Mouse (Mus musculus) stomach, embryonic 14.5 days (tissue): ENCODE results near the gene Gm13271. TPM values are rescaled to one million over a fixed set of nuclear protein-coding genes. Genes with fewer than 3 reads are reported as not detected.
"Not testable (repeated sequence)": the region's sequence is repeated elsewhere in the genome, so short reads cannot be mapped to it uniquely, and the experiment has no call there.

Experiments
- ATAC-seq: fragments of 200-750 bp; cut with Nextera tagmentation; 2 replicates; pipeline ENCODE4 v1.8.0; 2017; ENCODE audit warnings: low read depth, moderate TSS enrichment; ENCODE audit not compliant: insufficient number of reproducible peaks, insufficient read depth, low FRiP score
- H3K27ac ChIP-seq: fragments of 300-500 bp; sonication (generic); 2 replicates; pipeline ENCODE4 v1.5.1; 2014; ENCODE audit warnings: mild to moderate bottlenecking, low read length, moderate library complexity, mixed read lengths
- H3K27me3 ChIP-seq: fragments of 300-500 bp; sonication (generic); 2 replicates; pipeline ENCODE4 v1.6.1; 2014; ENCODE audit warnings: low read length, control low read depth, mixed read lengths; ENCODE audit not compliant: control insufficient read depth, insufficient read depth
- H3K36me3 ChIP-seq: fragments of 300-500 bp; sonication (generic); 2 replicates; pipeline ENCODE4 v1.6.1; 2014; ENCODE audit warnings: mild to moderate bottlenecking, control low read depth, low read length, moderate library complexity, mixed read lengths; ENCODE audit not compliant: control insufficient read depth, insufficient read depth
- H3K4me1 ChIP-seq: fragments of 300-500 bp; sonication (generic); 2 replicates; pipeline ENCODE4 v1.6.1; 2014; ENCODE audit warnings: low read length, control low read depth, mixed read lengths; ENCODE audit not compliant: control insufficient read depth, insufficient read depth
- H3K4me2 ChIP-seq: fragments of 300-500 bp; sonication (generic); replicated peaks from 2 replicates; pipeline ENCODE4 v1.6.1; 2014; ENCODE audit warnings: low read depth, low read length, control low read depth
- H3K4me3 ChIP-seq: fragments of 300-500 bp; sonication (generic); 2 replicates; pipeline ENCODE4 v1.5.1; 2014; ENCODE audit warnings: low read depth, low read length, control low read depth
- H3K9ac ChIP-seq: fragments of 300-500 bp; sonication (generic); replicated peaks from 2 replicates; pipeline ENCODE4 v1.6.1; 2014; ENCODE audit warnings: low read depth, mild to moderate bottlenecking, control low read depth, low read length, moderate library complexity, mixed read lengths
- H3K9me3 ChIP-seq: fragments of 300-500 bp; sonication (generic); 2 replicates; pipeline ENCODE4 v1.6.1; 2016; ENCODE audit warnings: low read depth, low read length, control low read depth; ENCODE audit not compliant: control insufficient read depth
- WGBS: fragments of 180-500 bp; shearing (Covaris S2); extraction: QIAGEN DNeasy Blood & Tissue Kit; methylation state at CpG from one replicate; pipeline ENCODE4 v1.1.7; 2014; 5-methylcytosine and 5-hydroxymethylcytosine counted together
- polyA plus RNA-seq: library from polyadenylated mRNA; unstranded; fragments of >200 nt; fragmentation: Nextera tagmentation; extraction: Ambion mirVana; gene quantifications from 2 replicates; pipeline ENCODE4 v1.2.1, GENCODE M21; 2014

The Gm13271 gene
- polyA plus RNA-seq, 1 experiment from 2014 or later: not detected

GRCm38 (mm10) chr4:88773534-88773933 is 18.9 kb downstream of the Gm13271 start, which contains the start of gene Gm13290:
TSS of gene Gm13290 (plus strand) at chr4:88773834.
- not testable (repeated sequence) for H3K4me2 ChIP-seq, H3K4me1 ChIP-seq, H3K9ac ChIP-seq, H3K27ac ChIP-seq, H3K4me3 ChIP-seq, ATAC-seq, H3K9me3 ChIP-seq, H3K36me3 ChIP-seq, H3K27me3 ChIP-seq
- no CpG with 5 or more reads among the region's 32 CpGs for WGBS

DNA sequence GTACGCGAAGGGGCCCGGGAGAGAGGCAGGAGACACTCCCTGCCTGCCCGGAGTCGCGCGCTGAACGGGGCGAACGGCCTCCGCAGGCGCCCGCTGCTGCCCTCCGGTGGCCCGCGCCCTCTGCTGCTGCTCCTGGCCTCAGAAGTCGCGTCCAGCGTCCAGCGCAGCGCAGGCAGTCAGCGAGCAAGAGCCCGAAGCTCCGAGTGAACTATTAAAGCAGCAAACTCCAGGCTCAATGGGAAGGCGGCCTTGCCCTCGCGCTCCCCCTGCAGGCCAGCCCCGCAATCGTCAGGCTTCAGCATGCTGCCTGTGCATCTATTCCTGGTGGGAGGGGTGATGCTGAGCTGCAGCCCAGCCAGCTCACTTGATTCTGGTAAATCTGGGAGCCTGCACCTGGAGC is 22.0 kb downstream of the Gm13271 start, which contains the start of gene Gm13289:
Gene Gm13289 (plus strand): TSS at position 301 of the 400 bp plus-strand sequence.
- not testable (repeated sequence) for H3K4me3 ChIP-seq, ATAC-seq, H3K27me3 ChIP-seq, H3K4me2 ChIP-seq, H3K9me3 ChIP-seq, H3K36me3 ChIP-seq, H3K9ac ChIP-seq, H3K27ac ChIP-seq, H3K4me1 ChIP-seq
- WGBS: no CpG with 5 or more reads among the region's 29 CpGs

GRCm38 (mm10) chr4:88779550-88779949 is 24.9 kb downstream of the Gm13271 start, which contains the start of gene Gm13272:
TSS of gene Gm13272 (plus strand) at chr4:88779850.
- not testable (repeated sequence) for ATAC-seq, H3K4me1 ChIP-seq, H3K36me3 ChIP-seq, H3K9me3 ChIP-seq, H3K27me3 ChIP-seq, H3K9ac ChIP-seq, H3K27ac ChIP-seq, H3K4me3 ChIP-seq, H3K4me2 ChIP-seq
- no CpG with 5 or more reads among the region's 29 CpGs for WGBS

DNA sequence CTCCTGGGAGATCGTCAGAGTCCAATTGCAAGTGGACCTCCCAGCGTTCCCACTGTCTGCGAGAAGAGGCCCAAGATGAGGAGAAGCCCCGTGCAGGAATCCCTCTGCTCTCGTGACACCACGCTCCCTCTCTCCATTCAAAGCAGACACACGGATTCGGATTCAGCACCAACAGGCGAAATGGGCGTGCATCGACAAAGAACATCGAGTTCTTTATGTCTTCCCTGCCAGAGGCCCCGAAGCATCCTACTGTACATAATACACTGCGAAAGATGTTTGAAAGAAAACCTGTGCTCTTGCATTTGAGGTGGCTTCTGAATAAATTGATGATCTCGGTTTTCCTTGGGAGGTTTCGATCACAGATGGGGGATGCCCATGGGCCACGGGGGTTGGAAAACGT is 25.7 kb downstream of the Gm13271 start:
- not testable (repeated sequence) for H3K4me3 ChIP-seq, H3K36me3 ChIP-seq, H3K9ac ChIP-seq, H3K4me2 ChIP-seq, H3K27me3 ChIP-seq, H3K9me3 ChIP-seq, ATAC-seq, H3K4me1 ChIP-seq, H3K27ac ChIP-seq
- WGBS: 47% methylated on average over 15 of the region's 18 CpGs

- not testable (repeated sequence) for H3K9me3 ChIP-seq, H3K27ac ChIP-seq, ATAC-seq, H3K9ac ChIP-seq, H3K4me3 ChIP-seq, H3K27me3 ChIP-seq, H3K36me3 ChIP-seq, H3K4me1 ChIP-seq
- H3K4me2 ChIP-seq: 0 out of 2 replicates have a peak within 1 kb of the TSS, but pooled peaks have one; percentile 18
- WGBS: 11% methylated on average over 1 of the region's 7 CpGs
Measured at GRCm38 (mm10) chr4:88781831-88782230, 27.2 kb downstream of the Gm13271 start, which contains the start of gene Ifnz. TSS of gene Ifnz (plus strand) at chr4:88782131.

GRCm38 (mm10) chr4:88782335-88782734 is 27.7 kb downstream of the Gm13271 start:
- not testable (repeated sequence) for H3K27ac ChIP-seq, H3K4me1 ChIP-seq, H3K4me3 ChIP-seq, H3K9ac ChIP-seq, H3K36me3 ChIP-seq, ATAC-seq, H3K27me3 ChIP-seq, H3K9me3 ChIP-seq
- H3K4me2 ChIP-seq: 0 out of 2 replicates have a peak overlapping the region, but pooled peaks have one; percentile 18
- WGBS: 0% methylated on average over 3 of the region's 31 CpGs

- not testable (repeated sequence) for ATAC-seq, H3K9ac ChIP-seq, H3K9me3 ChIP-seq, H3K4me2 ChIP-seq, H3K27ac ChIP-seq, H3K27me3 ChIP-seq, H3K36me3 ChIP-seq, H3K4me1 ChIP-seq, H3K4me3 ChIP-seq
- WGBS: no CpG with 5 or more reads among the region's 27 CpGs
Measured at GRCm38 (mm10) chr4:88785409-88785808, 30.7 kb downstream of the Gm13271 start, which contains the start of gene Gm13276. TSS of gene Gm13276 (plus strand) at chr4:88785709.

- not testable (repeated sequence) for H3K4me2 ChIP-seq, H3K9me3 ChIP-seq, H3K9ac ChIP-seq, H3K36me3 ChIP-seq, ATAC-seq, H3K4me3 ChIP-seq, H3K27me3 ChIP-seq, H3K4me1 ChIP-seq, H3K27ac ChIP-seq
- WGBS: 0% methylated on average over 4 of the region's 28 CpGs
Measured at GRCm38 (mm10) chr4:88788402-88788801, 33.7 kb downstream of the Gm13271 start, which contains the start of gene Gm13277. TSS of gene Gm13277 (plus strand) at chr4:88788632.

DNA sequence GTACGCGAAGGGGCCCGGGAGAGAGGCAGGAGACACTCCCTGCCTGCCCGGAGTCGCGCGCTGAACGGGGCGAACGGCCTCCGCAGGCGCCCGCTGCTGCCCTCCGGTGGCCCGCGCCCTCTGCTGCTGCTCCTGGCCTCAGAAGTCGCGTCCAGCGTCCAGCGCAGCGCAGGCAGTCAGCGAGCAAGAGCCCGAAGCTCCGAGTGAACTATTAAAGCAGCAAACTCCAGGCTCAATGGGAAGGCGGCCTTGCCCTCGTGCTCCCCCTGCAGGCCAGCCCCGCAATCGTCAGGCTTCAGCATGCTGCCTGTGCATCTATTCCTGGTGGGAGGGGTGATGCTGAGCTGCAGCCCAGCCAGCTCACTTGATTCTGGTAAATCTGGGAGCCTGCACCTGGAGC is 36.6 kb downstream of the Gm13271 start, which contains the start of gene Gm13278:
Gene Gm13278 (plus strand): TSS at position 301 of the 400 bp plus-strand sequence.
- not testable (repeated sequence) for H3K4me2 ChIP-seq, H3K36me3 ChIP-seq, H3K9me3 ChIP-seq, H3K27me3 ChIP-seq, H3K4me3 ChIP-seq, H3K9ac ChIP-seq, H3K27ac ChIP-seq, ATAC-seq, H3K4me1 ChIP-seq
- WGBS: no CpG with 5 or more reads among the region's 28 CpGs
